Mouse (Mus musculus) cerebellum, postnatal 36 days (tissue): Measurements from ENCODE around the gene Tsacc.
"Not testable (repeated sequence)": the region's sequence is repeated elsewhere in the genome, so short reads cannot be mapped to it uniquely, and the experiment has no call there.

Source experiments
- DNase-seq, 2 experiments: peaks; one replicate each; pipeline ENCODE4 v3.0.0; 2021 to 2022; ENCODE audit warnings: mixed read lengths in 2 of 2

The Tsacc gene

DNA sequence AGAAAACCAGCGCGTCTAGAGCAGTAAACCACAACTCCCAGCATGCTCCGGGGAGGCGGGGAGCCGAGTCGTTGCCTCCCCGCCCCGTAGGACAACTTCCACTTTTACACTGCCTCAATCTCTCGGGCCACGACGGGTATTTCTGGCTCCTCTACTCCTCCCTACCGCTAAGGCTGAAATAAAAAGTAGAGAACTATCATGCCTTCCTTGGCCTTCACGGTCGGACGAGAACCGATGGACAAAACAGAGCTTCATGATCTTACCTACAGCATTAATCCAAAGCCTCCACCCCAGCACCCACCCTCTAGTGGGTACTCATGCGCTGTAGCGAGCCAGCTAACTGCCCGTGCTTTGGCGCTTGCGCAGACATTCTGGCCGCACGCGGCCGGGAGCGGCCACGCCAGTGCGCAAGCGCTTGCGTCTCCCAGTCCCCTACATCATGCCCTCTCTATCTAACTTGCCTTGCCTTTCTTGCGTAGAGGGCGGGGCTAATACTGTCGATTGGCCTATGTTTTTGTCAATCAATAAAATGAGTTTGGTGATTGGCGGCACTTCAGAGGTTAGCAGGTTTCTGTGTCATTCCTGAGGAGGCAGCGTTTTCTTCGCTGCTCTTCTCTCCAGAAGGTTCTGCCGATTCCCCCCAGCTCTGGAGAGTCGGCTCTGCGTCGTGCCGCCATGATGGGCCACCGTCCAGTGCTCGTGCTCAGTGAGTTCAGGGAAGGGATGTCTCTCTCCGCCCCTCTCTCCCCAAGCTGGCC, at the start of gene Tsacc, which contains the start of gene Cct3:
Tsacc (minus strand) TSS at position 439 of the 758 bp plus-strand sequence.
Cct3 (plus strand) TSS at position 556 of the 758 bp plus-strand sequence.
- peak; percentile 95 to 96 for DNase-seq

DNA sequence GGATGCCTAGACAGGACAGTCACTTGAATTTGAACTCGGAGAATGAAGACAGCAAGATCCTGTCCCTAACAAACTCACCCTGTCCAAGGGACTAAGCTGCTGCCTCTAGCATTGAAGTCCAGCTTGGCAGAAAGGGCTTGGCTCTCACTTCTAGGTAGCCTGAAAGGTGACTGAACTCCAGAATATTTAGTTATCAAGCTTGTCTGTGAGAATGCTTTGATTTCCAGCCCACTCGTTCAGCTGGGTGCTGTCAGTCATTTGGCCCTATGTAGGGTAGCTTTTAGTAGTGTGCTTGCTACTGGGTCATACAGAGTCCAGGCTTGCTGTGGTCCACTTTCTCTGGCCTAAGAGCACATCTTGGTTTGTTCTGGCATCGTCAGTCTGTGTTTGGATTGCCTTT, 42.2 kb upstream of the Tsacc start:
- DNase-seq: no peak

DNA sequence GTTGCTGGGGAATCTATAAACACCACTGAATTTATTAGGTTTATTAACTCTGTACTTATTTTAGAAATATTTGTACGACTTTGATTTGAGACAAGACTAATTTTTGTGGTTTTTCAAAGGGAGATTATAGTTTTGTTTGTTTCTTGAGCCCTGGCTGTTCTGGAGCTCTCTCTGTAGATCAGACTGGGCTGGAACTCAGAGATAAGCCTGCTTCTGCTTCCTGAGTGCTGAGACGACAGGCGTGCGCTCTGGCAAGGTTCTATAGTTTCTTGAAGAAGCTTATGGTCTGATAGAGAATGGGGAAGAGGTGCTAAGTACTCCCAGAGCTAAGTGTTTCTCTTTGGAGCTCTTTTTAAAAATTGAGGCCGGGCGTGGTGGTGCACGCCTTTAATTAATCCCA, 41.5 kb upstream of the Tsacc start:
- no peak for DNase-seq

DNA sequence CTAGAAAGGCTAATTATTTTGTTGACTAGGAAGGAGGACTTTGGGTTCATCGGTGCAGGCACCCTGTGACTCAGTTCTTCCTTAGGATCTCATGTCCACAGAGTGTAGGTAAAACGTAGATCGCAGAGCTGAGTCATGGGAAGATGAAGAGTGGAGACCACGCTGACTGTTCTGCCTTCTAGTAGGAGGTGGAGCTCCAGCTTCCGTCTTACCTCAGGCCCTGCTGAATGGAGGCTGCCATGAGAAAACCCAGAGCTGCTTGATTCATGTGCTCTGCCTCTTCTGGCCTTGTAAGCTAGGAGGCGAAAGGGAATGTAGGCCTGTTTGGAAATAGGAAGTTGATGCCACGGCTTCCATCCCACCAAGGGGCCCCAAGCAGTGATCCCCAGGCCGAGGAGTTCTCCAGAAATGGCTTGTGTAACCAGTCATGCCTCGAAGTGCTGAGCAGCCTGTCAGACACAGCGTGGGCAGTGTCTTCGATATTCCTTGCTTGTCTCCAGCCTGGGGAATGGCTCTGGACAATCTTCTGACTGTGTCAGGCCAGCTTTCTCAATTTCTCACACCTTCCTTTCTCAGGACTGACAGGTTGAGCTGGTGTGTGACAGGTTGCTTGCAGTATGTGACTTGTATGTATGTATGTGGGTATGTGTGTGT, 40.7 kb upstream of the Tsacc start:
- no peak for DNase-seq

DNA sequence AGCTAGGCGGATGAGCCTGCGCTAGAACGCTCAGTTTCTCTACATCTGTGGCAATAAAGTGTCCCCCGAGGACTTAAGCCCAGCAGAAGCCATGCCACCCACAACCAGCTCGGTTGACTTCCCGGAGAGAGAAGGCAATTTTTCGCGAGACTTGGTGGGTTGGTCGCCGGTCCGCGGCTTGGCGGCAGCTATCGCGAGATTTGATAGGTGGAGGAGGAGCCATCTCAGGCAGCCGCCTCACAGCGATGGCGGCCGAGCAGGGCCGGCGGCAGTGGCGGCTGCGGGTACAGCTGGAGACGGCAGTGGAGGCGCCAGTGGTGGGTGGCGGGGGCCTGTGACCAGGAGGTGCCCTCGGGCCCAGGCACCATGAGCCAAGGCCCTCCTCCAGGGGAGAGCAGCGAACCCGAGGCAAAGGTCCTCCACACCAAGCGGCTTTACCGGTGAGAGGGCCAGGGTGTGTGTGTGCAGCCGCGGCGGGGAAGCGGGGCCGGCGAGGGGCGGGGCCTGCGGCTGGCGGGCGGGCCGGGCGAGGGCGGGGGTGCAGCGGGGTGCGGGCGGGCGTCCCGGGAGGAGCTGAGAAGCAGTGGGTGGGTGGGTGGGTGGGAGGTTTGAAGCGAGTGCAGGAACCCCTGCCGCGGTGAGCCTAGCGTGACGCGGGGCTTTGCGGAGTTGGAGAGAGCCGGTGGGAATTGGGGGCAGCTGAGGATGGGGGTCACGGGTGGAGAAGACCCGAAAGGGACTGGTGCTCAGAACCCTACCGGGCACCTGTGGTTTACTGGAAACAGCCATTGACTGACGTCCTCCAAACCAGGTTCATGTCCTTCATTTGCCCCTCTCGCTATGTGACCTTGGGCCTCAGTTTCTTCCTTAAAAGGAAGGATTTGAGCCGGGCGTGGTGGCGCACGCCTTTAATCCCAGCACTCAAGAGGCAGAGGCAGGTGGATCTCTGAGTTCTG, 39.5 kb upstream of the Tsacc start, which contains the start of the genes Tmem79 and Smg5:
Tmem79 (minus strand) TSS at position 91 of the 956 bp plus-strand sequence.
Smg5 (plus strand) TSS at position 203 of the 956 bp plus-strand sequence.
- DNase-seq: peak; percentile 94

DNA sequence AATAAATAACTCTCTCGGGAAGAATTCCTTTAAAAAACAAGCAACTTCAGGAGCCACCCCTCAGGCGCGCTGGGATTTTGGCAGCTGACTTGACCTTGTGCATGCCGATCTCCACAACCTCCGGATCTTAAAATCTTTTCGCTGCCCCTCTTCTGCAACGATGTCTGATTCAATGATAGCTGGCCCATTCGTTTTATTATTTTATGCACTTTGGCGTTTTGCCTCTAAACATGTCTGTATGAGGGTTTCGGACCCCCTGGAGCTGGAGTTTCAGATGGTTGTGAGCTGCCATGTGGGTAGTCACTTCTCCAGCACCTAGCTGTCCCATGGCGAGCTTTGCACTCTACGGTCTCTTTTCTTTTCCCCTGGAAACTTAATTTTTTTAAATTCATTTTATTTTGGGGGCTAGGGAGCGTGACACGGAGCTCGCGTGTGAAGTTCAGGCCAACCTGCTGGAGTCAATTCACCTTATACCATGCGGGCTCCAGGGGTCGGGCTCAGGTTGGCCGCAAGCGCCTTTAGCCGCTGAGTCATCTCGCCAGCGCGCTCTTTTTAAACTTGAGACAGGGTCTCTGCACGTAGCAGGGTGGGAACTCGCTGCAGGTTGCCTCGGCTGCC, 38.7 kb upstream of the Tsacc start:
- DNase-seq: peak in 1 of 2 experiments; percentile 25

DNA sequence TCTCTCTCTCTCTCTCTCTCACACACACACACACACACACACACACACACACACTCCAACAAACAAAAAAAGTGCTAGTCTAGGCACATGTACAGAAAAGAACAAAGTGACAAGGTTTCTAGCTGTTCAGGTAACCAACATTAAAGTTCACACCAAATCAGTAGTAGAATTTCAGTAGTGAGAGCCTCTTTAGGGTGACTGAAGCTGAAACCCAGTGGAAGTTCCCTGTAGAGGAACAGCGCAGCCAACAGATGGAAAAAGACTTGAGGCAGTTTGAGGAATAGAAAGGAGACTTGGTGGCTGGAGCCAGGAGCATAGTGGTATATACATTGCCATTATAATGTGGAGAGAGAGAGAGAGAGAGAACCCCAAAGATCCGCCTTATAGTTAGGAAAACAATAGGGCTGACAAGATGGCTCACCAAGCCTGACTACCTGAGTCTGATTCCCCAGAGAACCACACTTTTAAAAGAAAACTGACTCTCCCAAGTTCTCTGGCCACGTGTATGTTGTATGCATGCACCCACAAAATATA, 38.2 kb upstream of the Tsacc start:
- DNase-seq: no peak

DNA sequence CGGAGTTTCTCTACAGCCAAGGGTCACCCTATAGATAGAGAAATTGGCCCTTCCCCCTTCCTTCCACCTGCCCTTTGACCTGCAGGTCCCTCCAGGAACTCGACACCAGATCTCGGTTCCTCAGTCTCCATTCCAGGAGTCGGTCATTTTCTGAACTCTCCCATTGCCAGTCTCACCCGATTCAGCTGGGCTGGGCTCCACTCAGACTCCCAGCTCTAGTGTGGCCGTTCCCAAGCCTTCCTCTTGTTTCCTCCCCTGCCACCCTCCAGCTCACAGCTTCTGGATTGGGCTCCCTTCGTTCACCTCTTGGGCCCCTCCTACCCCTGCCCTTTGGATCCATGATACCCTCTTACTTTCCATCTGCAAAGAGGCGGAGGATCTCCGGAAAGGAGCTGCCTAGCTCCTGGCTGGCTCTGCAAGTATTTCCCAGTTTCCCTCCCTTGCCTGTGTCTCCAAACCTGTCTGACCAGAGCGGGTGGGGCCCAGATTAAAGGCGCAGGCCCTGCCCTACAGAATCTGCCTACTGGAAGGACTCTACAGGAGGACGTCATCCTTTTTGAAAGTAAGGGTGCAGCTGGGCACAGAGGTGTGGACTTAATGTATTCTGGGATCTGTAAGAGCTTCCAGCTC, 37.3 kb upstream of the Tsacc start:
- DNase-seq: no peak

DNA sequence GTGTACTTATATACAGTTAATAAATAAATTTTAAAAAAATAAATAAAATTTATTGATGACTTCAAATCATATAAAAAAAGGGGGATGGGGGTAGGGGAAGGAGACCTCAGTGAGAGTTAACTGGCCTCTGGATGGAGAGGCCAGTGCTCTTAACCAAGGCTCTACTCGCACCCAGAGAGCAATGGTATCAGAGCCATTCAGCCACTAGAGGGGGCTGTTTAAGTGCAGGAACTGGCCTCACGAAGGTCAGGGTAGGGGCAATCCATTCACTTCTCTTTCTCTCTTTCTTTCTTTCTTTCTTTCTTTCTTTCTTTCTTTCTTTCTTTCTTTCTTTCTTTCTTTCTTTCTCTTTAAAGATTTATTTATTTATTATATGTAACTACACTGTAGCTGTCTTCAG, 34.5 kb upstream of the Tsacc start:
- DNase-seq: peak; percentile 33 to 44

DNA sequence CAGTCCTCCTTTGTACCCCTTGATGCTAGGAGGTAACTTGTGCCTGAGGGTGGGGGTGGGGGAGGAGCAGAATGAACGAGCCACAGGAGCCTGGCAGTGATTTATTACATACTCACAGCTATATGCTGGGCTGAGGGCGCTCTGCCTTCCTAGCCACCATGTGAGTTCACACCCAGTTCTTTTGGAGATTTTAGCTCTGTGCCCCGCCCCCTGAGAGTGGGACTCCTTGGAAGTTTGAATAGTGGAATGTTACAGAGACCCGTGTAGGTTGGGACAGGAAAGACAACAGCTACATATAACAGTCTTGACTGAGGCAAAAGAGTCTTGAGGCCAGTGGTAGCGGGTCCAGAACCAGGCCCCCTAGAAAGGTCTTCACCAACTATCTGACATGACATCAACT, 32.2 kb upstream of the Tsacc start:
- no peak for DNase-seq

DNA sequence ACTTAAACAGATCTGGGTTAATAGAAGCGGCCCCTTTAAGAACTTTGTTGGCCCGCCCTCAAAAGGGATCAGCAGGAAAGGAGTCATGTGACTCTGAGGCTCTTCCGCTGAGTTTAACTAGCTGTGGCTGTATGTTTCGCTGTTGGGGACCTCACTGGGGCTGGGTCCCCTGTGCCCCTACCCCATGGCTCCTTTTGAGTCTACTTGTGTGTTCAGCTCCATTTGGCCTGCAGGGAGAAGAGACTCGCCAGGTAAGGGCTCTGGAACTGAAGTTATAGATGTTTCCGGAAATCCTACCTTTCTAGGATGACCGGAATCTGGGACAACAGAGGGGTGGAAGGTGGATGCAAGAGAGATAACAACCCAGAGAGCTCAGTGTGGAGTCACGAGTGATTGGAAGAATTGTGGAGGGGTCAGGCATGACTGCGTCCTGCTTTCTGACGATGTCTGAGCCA, 28.2 kb upstream of the Tsacc start, which contains the start of gene Glmp:
Glmp (plus strand) TSS at position 73 of the 455 bp plus-strand sequence.
- DNase-seq: peak; percentile 66 to 76

DNA sequence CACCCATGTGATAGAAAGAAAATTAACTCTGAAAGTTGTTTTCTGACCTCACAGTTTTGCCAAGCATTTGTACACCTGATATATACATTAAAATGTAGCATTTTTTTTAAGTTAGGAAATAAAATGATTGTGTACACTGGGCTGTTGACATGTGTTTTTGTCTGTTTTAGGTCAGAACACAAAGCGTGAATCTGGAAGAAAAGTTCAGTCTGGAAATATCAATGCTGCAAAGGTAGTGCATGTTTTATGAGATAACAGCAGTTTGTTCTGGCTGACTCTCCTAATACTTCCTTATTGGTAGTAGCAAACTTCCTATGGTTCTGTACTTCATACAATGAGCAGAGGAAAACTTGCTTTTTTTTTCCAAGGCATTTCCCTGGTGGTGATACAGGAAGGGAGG, 2.4 kb upstream of the Tsacc start:
- DNase-seq: no peak

DNA sequence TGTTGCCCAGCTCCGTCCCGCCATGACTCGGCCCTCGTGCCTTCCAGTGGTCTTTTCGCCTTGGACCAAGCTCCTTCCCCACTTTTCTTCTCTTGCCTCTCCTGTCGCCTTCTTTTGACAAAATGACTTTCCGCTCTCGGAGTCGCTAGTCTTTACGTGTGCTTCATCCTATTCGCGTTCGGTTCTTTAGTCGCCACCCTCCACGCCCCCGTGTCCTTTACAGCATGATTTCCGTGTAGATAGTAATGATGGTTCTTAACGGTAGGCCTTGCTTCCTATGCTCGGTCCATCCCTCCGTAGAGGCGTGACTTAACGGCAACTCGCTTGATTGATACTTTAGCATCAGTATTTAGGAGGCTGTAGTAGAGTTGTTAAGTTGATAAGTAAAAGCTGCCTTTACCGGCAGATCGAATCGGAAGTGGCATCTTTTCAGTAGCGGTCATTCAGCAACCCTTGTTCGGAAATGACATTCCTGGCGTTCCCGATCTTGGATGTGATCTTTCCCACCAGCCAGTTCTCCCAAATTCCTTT, 587 bp upstream of the Tsacc start:
- DNase-seq: no peak

DNA sequence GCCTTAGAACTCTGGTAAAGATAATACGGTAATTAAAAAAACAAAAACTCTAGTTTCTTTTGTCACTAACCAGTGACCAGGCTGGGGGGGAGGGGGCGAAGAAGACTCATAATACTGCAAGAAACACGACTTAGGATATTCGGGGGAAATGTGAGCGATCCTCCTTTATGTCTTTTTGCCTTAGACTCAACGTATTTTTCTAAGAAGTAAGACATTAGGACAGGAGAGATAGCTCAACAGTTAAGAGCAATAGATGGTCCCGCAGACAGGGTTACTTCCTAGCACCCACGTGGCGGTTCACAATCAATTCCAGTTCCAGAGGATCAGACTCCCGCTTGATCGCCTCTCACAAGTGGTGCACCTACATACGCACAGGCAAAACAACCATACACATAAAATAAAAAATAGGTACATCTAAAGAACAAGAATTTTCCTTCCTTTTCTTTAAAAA, 664 bp downstream of the Tsacc start:
- no peak for DNase-seq

DNA sequence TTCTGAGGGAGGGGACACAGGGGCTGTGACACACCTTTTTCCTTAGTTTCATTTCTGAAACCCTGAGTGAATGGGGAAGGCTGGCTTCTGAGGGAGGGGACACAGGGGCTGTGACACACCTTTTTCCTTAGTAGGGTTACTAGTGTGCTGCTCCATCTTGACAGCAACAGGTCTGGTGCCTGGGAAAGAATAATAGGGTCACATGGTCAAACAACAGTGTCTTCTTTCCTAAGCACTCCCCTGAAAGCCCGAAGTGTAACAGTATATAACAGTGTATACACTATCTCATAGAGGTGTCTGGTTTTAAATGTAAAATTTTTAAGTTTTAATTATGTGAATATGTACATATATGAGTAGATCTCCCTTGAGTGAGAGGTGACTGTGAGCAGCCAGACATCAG, 1.5 kb downstream of the Tsacc start:
- not testable (repeated sequence) for DNase-seq

DNA sequence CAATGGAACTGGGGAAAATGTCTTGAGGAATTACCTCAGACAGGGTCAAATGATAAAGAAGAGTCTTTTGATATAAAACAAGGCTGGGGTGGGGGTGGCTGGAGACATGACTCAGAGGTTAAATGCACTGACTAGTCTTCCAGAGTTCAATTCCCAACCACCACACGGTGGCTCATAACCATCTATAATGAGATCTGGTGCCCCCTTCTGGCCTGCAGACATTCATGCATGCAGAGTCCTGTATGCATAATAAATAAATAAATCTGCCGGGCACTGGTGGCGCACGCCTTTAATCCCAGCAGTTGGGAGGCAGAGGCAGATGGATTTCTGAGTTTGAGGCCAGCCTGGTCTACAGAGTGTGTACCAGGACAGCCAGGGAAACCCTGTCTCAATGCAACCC, 4.8 kb downstream of the Tsacc start:
- peak; percentile 5 to 13 for DNase-seq

DNA sequence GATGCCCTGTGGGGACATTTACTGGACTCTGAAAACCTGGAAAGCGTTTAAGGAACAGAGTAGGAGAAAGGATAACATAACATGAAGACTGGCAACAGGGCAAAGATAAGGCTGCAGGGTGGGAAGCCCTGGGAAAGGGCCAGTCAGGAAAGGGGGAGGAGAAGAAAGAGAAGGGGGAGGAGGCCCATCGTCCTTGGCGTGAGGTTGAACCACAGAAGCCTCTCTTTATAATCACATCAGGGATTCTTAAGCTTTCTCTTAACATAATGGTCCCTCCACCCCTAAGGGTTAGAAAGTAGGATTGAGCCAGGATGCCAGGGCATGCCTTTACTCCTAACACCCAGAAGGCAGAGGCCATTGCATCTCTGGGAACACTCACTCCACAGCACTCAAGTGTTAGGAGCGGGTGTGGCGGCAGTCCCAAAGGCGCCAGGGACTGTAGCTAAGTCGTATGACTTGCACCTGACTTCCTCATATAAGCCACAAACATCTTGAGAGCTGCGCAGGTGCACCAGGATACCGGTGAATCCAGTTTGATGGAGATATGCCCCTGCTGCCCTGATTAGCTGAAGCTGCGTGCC, 8.6 kb downstream of the Tsacc start:
- DNase-seq: not testable (repeated sequence)

DNA sequence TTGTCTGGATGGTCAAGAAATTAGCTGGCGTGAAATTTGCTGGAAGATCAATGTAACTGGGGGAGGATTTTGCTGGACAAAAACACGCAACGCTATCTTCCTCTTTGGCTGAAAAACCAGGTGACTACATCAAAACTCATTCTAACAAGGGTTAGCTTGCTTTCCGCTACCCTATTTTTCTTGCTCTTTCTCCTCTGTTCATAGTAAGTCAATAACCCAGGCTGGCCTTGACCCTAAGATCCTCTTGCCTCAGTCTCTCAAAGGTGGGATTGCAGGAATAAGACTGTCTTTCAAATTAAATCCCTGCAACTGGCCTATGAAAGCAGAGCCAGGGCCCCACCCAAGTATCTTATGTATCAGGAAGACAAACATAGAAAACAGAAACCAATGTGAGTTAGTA, 9.7 kb downstream of the Tsacc start, which contains the start of gene Gm38392:
Gm38392 (minus strand) TSS at position 101 of the 400 bp plus-strand sequence.
- DNase-seq: no peak

DNA sequence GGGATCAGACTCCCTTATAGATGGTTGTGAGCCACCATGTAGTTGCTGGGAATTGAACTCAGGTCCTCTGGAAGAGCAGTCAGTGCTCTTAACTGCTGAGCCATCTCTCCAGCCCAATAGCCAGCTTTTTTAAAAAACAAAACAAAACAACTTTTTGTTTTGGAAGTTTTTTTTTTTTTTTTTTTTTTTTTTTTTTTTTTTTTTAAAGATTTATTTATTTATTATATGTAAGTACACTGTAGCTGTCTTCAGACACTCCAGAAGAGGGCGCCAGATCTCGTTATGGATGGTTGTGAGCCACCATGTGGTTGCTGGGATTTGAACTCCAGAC, 11.3 kb downstream of the Tsacc start:
- not testable (repeated sequence) for DNase-seq

DNA sequence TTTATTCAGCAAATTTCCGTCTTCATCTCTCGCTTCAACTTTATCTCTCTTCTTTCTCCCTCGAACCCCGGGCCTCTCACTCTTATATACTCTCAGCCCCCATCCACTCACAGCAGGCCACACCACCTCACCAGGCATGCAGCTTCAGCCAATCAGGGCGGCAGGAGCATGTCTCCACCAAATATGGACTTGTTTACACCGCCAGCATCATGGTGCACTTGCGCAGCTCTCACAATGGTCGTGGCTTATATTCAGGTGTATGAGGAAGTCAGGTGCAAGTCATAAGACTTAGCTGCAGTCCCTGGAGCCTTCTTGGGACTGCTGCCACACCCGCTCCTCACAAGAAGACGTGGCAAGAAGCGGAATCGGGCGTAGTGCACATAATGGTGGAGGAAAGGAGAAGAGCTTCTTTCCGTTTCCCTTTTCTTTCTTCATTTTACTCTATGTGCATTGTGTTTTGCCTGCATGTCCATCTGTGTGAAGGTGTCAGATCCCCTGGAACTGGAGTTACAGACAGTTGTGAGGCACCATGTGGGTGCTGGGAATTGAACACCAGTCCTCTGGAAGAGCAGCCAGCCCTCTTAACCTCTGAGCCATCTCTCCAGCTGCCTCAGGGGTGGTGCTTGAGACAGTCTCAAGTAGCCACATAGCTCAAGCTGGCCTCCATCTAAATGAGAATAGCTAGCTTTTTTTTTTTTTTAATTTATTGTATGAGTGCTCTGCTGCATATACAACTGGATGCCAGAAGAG, 11.8 kb downstream of the Tsacc start:
- not testable (repeated sequence) for DNase-seq
